Mouse (Mus musculus) stomach, postnatal 0 days (tissue): Measurements from ENCODE around the gene Ctdsp2.

Source experiments
- CTCF ChIP-seq: IDR thresholded peaks from 2 replicates; pipeline ENCODE4 v1.5.1; 2016; ENCODE audit warnings: antibody characterized with exemption, low read depth, mild to moderate bottlenecking, moderate library complexity
- EP300 ChIP-seq: optimal IDR thresholded peaks from 2 replicates; pipeline ENCODE3; 2016; ENCODE audit warnings: antibody characterized with exemption

DNA sequence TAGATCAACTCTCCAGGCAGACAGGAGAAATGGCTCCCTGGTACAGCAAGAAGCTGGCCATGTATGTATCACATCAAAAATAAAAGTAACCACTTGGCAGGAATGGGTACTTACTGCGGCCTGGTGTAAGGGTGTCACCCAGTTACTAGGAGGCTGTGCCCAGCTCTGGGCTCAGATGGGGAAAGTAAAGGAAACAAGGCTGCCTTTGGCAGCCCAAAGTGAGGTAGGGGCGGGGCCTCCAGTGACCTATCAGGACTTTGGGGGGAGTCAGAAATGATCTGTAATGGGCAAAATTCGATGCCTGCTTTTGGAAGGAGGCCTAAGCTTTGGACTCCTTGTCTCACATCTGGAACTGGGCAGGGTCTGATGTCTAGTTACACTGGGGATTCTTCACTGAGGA lies 3.2 kb downstream of the Ctdsp2 start:
- no peak for TF ChIP-seq CTCF
- TF ChIP-seq EP300, result no peak
